Mouse (Mus musculus): ENCODE data around the gene Gm47791.

DNA sequence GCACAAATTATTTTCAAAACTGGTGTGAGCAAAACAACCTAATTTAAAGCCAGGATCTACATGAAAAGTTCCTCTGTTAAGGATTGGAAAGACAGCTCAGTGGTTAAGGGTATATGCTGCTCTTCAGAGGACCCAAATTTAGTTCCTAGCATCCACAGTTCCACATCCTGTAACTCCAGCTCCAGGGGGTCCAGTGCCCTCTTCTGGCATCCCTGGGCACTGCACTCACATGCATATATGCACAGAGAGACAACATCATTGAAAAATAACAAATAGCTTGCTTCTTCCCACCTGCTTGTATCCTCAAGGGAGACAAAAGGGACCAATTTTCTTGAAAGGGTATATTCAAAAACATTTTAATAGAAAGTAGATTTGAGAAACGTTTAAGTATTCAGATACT is 8.8 kb downstream of the Gm47791 start:
- no peak for TF ChIP-seq POLR2A (IDR thresholded peaks at IDR 0.05; ENCODE audit: low read depth, low read length)
- TF ChIP-seq CTCF (IDR thresholded peaks at IDR 0.05; ENCODE audit: borderline replicate concordance, insufficient read depth, low read length), result no peak
